Mouse (Mus musculus) retina, postnatal 7 days (tissue): ENCODE measurements around the gene Gda.

ENCODE experiments used
- DNase-seq: peaks from one replicate; pipeline ENCODE4 v3.0.0-alpha.2; 2012; ENCODE audit warnings: low read depth, low spot score

The Gda gene

DNA sequence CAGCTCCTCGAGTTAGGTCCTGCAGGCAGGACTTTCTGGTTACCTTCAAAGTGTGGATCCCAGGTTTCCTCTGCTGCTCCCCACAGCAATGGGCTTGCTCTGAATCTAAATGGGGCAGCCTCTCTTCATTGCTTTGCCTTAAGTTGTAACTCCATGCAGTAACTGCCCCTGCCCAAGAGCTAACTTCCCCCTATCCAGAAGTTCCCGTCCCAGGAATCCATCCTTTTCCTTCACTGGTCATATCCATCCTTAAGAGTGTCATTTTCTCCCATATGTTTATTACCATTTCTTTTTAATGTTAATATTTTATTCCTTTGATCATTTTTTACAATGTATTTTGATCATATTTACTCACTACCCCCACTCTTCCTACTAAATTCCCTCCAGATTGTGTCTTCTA, at the start of gene Gda:
Gene Gda, minus strand, starts transcription at position 101 of the 400 bp plus-strand sequence.
- DNase-seq: no peak

GRCm38 (mm10) chr19:21520280-21520679, 47.0 kb upstream of the Gda start:
- DNase-seq: no peak

GRCm38 (mm10) chr19:21510116-21510515, 36.9 kb upstream of the Gda start:
- peak; percentile 25 for DNase-seq

GRCm38 (mm10) chr19:21507561-21508232, 34.5 kb upstream of the Gda start:
- DNase-seq: no peak

DNA sequence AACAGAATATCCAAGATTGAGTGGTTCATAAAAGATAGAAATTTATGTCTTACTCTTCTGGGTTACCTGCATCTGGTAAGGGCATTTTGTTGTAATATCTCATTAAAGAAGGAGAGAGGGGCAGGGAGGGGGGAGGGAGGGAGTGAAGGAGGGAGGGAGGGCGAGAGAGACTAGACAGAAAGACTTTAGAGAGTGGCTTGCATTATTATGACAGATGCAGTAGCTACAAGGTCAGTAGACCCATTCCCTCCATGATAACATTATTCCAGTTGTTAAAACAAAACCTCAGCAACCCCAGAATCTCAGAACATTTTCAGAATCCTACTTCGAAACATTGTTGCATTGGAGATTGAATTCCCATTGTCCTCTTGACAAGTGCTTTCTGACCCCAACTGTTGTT, 33.9 kb upstream of the Gda start:
- DNase-seq: no peak

DNA sequence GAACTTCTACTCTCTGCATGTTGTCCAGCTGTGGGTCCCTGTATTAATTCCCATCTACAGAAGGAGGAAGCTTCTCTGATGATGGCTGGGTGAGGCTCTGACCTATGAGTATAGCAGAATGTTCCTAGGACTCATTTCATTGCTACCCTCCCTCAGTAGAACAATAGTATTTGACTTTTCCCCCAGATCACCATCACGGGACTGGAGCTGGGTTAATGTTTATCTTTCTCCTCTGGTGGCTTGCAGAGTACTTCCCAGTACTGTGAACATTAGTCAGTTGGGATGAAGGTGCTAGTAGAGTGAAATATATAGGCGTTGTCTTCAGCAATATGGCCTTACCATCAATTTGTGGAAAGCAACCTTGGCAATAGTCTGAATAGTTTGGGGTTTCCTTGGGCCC, 31.5 kb upstream of the Gda start:
- DNase-seq: no peak

GRCm38 (mm10) chr19:21499394-21499983, 26.2 kb upstream of the Gda start:
- DNase-seq: peak; percentile 67

- DNase-seq: no peak
These were observed 22.6 kb upstream of the Gda start for GRCm38 (mm10) chr19:21495817-21496216.

DNA sequence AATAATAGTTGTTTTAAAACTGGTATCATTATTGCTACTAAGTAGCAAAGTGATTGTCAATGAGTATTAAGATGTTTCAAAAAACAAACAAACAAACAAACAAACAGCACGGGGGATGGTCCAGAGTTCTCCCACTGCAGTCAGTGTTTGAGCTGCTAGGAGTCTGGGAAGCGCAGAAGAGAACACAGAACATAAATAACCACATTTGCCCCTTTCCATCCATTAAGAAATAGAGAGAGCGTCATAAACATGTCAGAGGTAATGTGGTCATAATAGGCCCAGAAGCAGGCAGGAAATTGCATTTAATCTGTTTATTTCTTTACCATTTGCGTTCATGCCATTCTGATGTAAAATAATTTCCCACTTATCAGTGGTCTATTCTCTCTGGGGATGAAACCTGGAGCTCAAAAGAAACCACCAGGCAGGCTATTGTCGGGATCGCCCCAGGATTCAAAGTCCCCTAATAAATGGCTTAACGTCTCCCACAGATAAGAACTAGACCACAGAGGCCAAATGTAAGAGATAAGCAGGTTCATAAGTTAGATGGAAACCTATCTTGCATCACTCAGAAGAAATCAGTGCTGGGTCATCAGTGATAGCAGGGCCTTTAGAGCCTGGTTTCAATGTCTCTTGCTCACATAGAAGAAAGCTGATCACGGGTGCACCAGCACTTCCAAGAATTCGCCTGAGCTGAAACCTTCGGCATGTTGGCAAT, 20.7 kb upstream of the Gda start:
- DNase-seq: no peak

GRCm38 (mm10) chr19:21491391-21491790, 18.1 kb upstream of the Gda start:
- DNase-seq: no peak

DNA sequence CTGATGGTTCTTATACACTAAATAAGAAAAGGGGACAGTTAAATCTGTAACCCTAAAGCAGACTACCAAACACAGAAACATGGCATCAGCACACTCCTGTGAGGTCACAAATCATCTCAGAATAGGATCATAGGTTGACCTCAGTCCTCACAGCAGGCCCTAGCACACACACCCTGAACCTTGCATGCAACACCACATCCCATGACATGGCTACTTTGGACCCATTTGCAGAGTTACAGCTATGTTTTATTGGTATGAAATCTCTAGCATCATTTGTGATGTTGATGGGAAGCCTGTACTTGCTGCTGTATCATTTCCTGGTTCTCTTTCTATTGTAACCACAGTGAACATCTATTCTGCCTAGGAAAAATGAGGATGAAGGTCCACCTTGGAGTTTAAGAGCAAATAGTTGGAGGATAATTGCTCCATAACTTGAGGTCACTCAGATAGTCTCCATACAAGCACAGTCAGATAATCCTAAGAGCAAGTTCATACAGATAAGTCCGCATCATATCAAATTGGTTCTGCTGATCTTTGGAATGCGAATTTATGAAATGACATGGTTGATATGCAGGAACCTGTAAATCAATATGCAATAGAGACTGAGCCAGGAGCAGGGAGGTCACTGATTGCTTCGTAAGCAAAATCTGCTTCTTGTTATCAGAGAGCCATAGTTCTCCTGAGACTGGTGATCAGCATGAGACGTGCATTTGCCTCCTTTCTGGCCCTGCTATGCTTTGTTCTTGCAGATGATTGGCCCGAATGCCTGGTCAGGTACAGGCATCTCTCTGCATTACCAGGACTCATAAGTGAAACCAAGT, 14.1 kb upstream of the Gda start:
- DNase-seq: no peak

GRCm38 (mm10) chr19:21482096-21482495, 8.9 kb upstream of the Gda start:
- DNase-seq: no peak

- DNase-seq: no peak
These were observed 7.8 kb upstream of the Gda start for GRCm38 (mm10) chr19:21481031-21481430.

- no peak for DNase-seq
These were observed 6.8 kb upstream of the Gda start for GRCm38 (mm10) chr19:21480053-21480419.

- no peak for DNase-seq
These were observed 6.2 kb upstream of the Gda start for GRCm38 (mm10) chr19:21479183-21480052.

DNA sequence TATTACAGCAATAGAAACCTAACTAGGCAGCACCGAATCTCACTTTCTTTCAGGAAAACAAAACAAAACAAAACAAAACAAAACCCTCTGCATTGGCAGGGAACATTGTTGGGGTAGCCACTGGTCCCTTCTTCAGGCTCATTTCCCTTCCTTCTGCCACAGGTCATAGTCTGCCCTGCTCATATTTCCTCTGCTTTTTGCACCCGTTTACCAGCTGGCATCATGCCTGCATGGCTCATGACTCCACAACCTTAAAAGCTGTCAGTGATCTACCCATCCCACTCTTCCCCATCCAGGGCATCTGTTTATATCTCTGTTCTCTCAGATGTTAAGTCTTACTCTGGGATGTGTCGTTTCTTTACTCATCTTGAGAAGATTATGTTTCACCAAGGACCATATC, 5.3 kb upstream of the Gda start:
- no peak for DNase-seq

- DNase-seq: no peak
These were observed 4.5 kb upstream of the Gda start for GRCm38 (mm10) chr19:21477780-21478179.

GRCm38 (mm10) chr19:21476782-21477181, 3.5 kb upstream of the Gda start:
- no peak for DNase-seq

GRCm38 (mm10) chr19:21472121-21472780, 994 bp downstream of the Gda start:
- DNase-seq: peak; percentile 11

GRCm38 (mm10) chr19:21461221-21461960, 11.9 kb downstream of the Gda start:
- no peak for DNase-seq
